Mouse (Mus musculus) CH12.LX (cell line): Measurements from ENCODE around the gene Ciz1.

ENCODE experiments used
- BHLHE40 ChIP-seq: IDR thresholded peaks from 2 replicates; pipeline ENCODE4 v1.6.1; 2011; ENCODE audit warnings: mild to moderate bottlenecking, low read depth, low read length, improper control_type of control experiment
- CHD2 ChIP-seq: IDR thresholded peaks from 2 replicates; pipeline ENCODE4 v1.6.1; 2011; ENCODE audit warnings: low read length, improper control_type of control experiment
- CTCF ChIP-seq, 2 experiments: IDR thresholded peaks in 1 of 2; conservative IDR thresholded peaks in 1 of 2; 2 replicates each; pipeline ENCODE4 v1.5.1; 2011 to 2012; ENCODE audit warnings: low read depth in 2 of 2, low read length in 2 of 2, improper control_type of control experiment in 1 of 2, inconsistent platforms in 1 of 2, mild to moderate bottlenecking in 1 of 2, moderate library complexity in 1 of 2
- E2F4 ChIP-seq: IDR thresholded peaks from 2 replicates; pipeline ENCODE4 v1.6.1; 2011; ENCODE audit warnings: low read depth, low read length, improper control_type of control experiment; ENCODE audit not compliant: insufficient replicate concordance
- ELF1 ChIP-seq: IDR thresholded peaks from 2 replicates; pipeline ENCODE4 v1.6.1; 2014; ENCODE audit warnings: low read depth, mild to moderate bottlenecking, inconsistent platforms, low read length, improper control_type of control experiment
- KAT2A ChIP-seq: IDR thresholded peaks from 2 replicates; pipeline ENCODE4 v1.6.1; 2012; ENCODE audit warnings: low read length, improper control_type of control experiment, inconsistent platforms; ENCODE audit not compliant: insufficient replicate concordance
- NRF1 ChIP-seq: IDR thresholded peaks from 2 replicates; pipeline ENCODE4 v1.6.1; 2014; ENCODE audit warnings: low read depth, mild to moderate bottlenecking, inconsistent platforms, low read length, improper control_type of control experiment, moderate library complexity
- POLR2A ChIP-seq: IDR thresholded peaks from 2 replicates; pipeline ENCODE4 v1.6.1; 2011; ENCODE audit warnings: low read depth, mild to moderate bottlenecking, improper control_type of control experiment, low read length
- POLR2AphosphoS2 ChIP-seq: IDR thresholded peaks from 2 replicates; pipeline ENCODE4 v1.6.1; 2011; ENCODE audit warnings: low read depth, low read length, improper control_type of control experiment
- RAD21 ChIP-seq: IDR thresholded peaks from 2 replicates; pipeline ENCODE4 v1.6.1; 2011; ENCODE audit warnings: low read depth, mild to moderate bottlenecking, low read length, improper control_type of control experiment, moderate library complexity
- TBP ChIP-seq: conservative IDR thresholded peaks from 2 replicates; pipeline ENCODE4 v1.6.1; 2011; ENCODE audit warnings: low read depth, low read length, improper control_type of control experiment
- USF1 ChIP-seq: IDR thresholded peaks from 2 replicates; pipeline ENCODE4 v1.6.1; 2014; ENCODE audit warnings: low read depth, mild to moderate bottlenecking, inconsistent platforms, low read length, improper control_type of control experiment
- ZC3H11A ChIP-seq: IDR thresholded peaks from 2 replicates; pipeline ENCODE4 v1.6.1; 2012; ENCODE audit warnings: low read depth, mild to moderate bottlenecking, inconsistent platforms, low read length, improper control_type of control experiment

GRCm38 (mm10) chr2:32341634-32341939 lies 10.5 kb upstream of the Ciz1 start:
- TF ChIP-seq KAT2A: no peak
- no peak for TF ChIP-seq POLR2A
- no peak for TF ChIP-seq CTCF (conservative IDR thresholded peaks at IDR 0.05 in 1 of 2, IDR thresholded peaks at IDR 0.05 in 1 of 2; ENCODE audit: low read depth in 2 of 2, low read length in 2 of 2)
- TF ChIP-seq RAD21: no peak
- TF ChIP-seq ZC3H11A: no peak
- TF ChIP-seq E2F4: no peak
- TF ChIP-seq ELF1: no peak
- no peak for TF ChIP-seq NRF1
- no peak for TF ChIP-seq TBP
- no peak for TF ChIP-seq BHLHE40
- TF ChIP-seq CHD2: no peak
- no peak for TF ChIP-seq POLR2AphosphoS2
- TF ChIP-seq USF1: no peak
